In genomic region chr5:106453181-106453885, GRCm38 (mm10) we compare ENCODE assay signal across 9 mouse cellular contexts. TPM values are rescaled to one million over a fixed set of nuclear protein-coding genes. Genes with fewer than 3 reads are reported as not detected.
DNase-seq lines count a peak whose midpoint lies in the region; ATAC-seq and TF ChIP-seq lines count a peak whose summit lies in the region.
"Had no signal": no experiment of that assay in that cellular context is flagged by ENCODE, and none has a peak within 500 bp of the region (broad histone marks: within the 10 kb centered on the region; RNA-seq: fewer than 3 reads in every experiment).

No protein-coding gene starts in this region.

- H3K4me2 ChIP-seq in heart, postnatal 0 days (ENCODE audit: low read depth, low read length) = 0 out of 2 replicates have a peak overlapping the region, but pooled peaks have one; percentile 13
- H3K4me2 ChIP-seq in hindbrain, embryonic 13.5 days = peak overlapping the region; percentile 27

- DNase-seq in heart, postnatal 0 days (ENCODE audit: low spot score) = no peak
- no peak for DNase-seq in heart, adult 9 months (ENCODE audit: low spot score in 2 of 2)
- DNase-seq in cerebellum, postnatal 14 days = peak; percentile 62 to 73
- DNase-seq in neural tube, embryonic 10.5 days (ENCODE audit: extremely low spot score, low spot score) = peak; percentile 65
- DNase-seq in MN1 (ENCODE audit: low spot score) = no peak
- no peak for DNase-seq in Muller cell, postnatal 12 days (ENCODE audit: inconsistent ontology term)
- DNase-seq in gastrocnemius, postnatal 14 days = no peak

- intact Hi-C loops in gastrocnemius, postnatal 14 days (cut with DNase I; ENCODE audit: low total_unique reads) = no loop called here

- no peak for TF ChIP-seq CTCF in heart, postnatal 0 days (IDR thresholded peaks at IDR 0.05; ENCODE audit: low read depth)

- no peak overlapping the region for H3K27ac ChIP-seq in heart, postnatal 0 days (ENCODE audit: low read depth)
- H3K27ac ChIP-seq in hindbrain, embryonic 13.5 days = peak overlapping the region; percentile 35; the same call in 1 of the 2 replicates

- H3K4me1 ChIP-seq in heart, postnatal 0 days (ENCODE audit: control insufficient read depth, insufficient read depth) = no peaks in the 10 kb centered on the region
- H3K4me1 ChIP-seq in hindbrain, embryonic 13.5 days (replicated peaks) = peaks cover 23% of the 10 kb centered on the region

- H3K4me3 ChIP-seq in heart, postnatal 0 days (ENCODE audit: low read depth, low read length) = peak overlapping the region; percentile 4; the same call in 1 of the 2 replicates
- peak overlapping the region; percentile 28 for H3K4me3 ChIP-seq in hindbrain, embryonic 13.5 days

- H3K9ac ChIP-seq in heart, postnatal 0 days (replicated peaks; ENCODE audit: low read depth, low read length) = no peak overlapping the region
- peak overlapping the region; percentile 39; the same call in 1 of the 2 replicates for H3K9ac ChIP-seq in hindbrain, embryonic 13.5 days

- no peaks in the 10 kb centered on the region; the same call in 1 of the 2 replicates for H3K9me3 ChIP-seq in heart, postnatal 0 days (replicated peaks; ENCODE audit: control insufficient read depth, low read length)
- H3K9me3 ChIP-seq in hindbrain, embryonic 13.5 days = no peaks in the 10 kb centered on the region

- under 1% methylated on average over 33 of the region's 45 CpGs for WGBS in heart, postnatal 0 days
- WGBS in hindbrain, embryonic 13.5 days = under 1% methylated on average over 45 of the region's 45 CpGs

- peaks cover 95% of the 10 kb centered on the region for H3K27me3 ChIP-seq in heart, postnatal 0 days (ENCODE audit: control insufficient read depth, insufficient read depth, low read length)
- peaks cover 90% of the 10 kb centered on the region for H3K27me3 ChIP-seq in hindbrain, embryonic 13.5 days

- TF ChIP-seq EP300 in heart, postnatal 0 days (IDR thresholded peaks at IDR 0.05; ENCODE audit: low read depth) = no peak

- no peak for ATAC-seq in heart, postnatal 0 days (ENCODE audit: insufficient read depth, low read depth)
- 0 out of 2 replicates have a peak, but pooled peaks have one; percentile 37 for ATAC-seq in hindbrain, embryonic 13.5 days (ENCODE audit: low FRiP score)

- H3K36me3 ChIP-seq in heart, postnatal 0 days (replicated peaks; ENCODE audit: control insufficient read depth, insufficient read depth, low read length) = no peaks in the 10 kb centered on the region
- no peaks in the 10 kb centered on the region for H3K36me3 ChIP-seq in hindbrain, embryonic 13.5 days
- H3K36me3 ChIP-seq: G1E had no signal

RNA-seq across cellular contexts. Expression of gene Barhl2, which starts 4.6 kb away (rescaled TPM):
- not detected in 2 replicates for total RNA-seq in heart, postnatal 0 days (2014; rRNA removed; ENCODE audit: low replicate concordance)
- not detected in 2 replicates for polyA plus RNA-seq in heart, postnatal 0 days (2015; fragmentation: Nextera tagmentation; extraction: Ambion mirVana)
- polyA plus RNA-seq in hindbrain, embryonic 13.5 days (2015; fragmentation: Nextera tagmentation; extraction: Ambion mirVana) = 1.6 and 1.9 TPM in 2 replicates
- total RNA-seq in gastrocnemius, postnatal 14 days (2021) = not detected
- total RNA-seq: G1E had no signal
- polyA plus RNA-seq: G1E had no signal

Comparison
In these comparisons a context has a peak if more than half of its experiments do, and no peak if none do; other contexts are left out.
1. DNase-seq: peak in cerebellum, postnatal 14 days (2 of 2) and neural tube, embryonic 10.5 days (single experiment); none in heart, postnatal 0 days (single experiment), heart, adult 9 months (0 of 2), MN1 (single experiment), Muller cell, postnatal 12 days (single experiment) and gastrocnemius, postnatal 14 days (single experiment).